Mouse (Mus musculus): Measurements from ENCODE around the gene Tpcn1.

Tpcn1 gene

DNA sequence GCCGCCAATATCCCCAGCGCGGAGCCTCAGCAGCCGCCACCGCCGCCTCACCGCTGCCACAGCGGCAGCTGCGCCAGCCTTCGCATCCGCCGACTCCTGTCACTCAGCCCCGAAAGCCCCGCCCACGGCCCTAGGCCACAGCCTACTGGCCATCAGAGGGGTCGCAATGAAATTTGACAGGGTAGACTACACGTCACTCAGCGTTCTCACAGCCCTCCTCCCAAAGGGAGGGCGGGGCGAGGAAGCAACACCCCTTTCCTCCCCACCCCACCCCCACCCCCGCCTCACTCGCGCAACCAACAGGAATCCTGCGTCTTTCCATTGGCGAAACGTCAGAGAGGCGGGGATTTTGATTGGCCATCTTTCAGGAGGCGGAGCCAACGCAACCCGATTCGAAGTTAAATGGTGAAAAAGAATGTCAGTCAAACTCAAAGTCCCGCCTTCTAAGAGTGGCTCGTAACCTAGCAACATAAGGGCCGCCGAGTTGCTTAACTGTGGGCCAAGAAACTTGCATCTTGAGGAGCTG lies at the start of gene Tpcn1, which contains the start of gene Iqcd:
Tpcn1 (minus strand) TSS at position 105 of the 526 bp plus-strand sequence.
Iqcd (plus strand) TSS at position 448 of the 526 bp plus-strand sequence.
- peak; percentile 99 for DNase-seq (ENCODE audit: low spot score)

- DNase-seq (ENCODE audit: low spot score) = no peak
Measured at GRCm38 (mm10) chr5:120635633-120636032, 47.2 kb upstream of the Tpcn1 start.

DNA sequence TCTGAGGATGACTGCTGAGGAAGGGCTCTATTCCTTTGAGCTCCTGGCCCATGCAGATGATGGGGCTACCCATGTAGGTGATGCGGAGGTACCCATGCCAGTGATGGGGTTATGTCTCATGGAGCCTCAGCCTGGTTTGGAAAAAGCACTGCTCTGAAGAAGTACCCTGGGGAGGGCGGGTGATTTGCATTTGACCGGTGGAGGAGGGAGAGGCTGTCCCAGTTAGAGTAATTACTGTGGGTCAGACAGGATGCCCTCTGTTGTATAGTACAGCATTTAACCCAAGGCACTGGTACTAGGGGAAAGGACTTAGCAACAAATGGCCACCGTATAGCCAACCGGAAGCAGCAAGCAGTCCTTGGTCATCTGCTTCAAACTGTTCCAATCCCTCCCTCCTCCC lies 46.4 kb upstream of the Tpcn1 start:
- no peak for DNase-seq (ENCODE audit: low spot score)

GRCm38 (mm10) chr5:120634131-120634530 lies 45.7 kb upstream of the Tpcn1 start, which contains the start of gene Cfap73:
Cfap73 (minus strand) TSS chr5:120634235.
- DNase-seq (ENCODE audit: low spot score) = no peak

DNA sequence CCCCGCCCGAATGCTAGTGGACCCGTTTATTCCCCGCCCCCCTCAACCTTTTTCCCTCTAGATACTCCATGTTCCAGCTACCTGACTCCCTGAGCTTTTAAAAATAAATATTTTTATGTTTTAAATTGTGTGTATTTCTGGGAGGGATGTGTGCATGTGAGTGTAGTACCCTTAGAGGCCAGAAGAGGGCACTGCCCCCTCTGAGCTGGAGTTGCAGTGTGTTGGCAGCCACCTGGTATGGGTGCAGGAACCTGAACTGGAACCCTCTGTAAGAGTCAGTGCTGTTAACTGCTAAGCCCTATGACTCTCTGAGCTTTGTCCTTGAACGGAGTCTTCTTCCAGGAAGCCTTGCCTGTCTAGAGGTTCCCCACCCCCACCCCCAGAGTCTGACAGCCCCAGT lies 43.4 kb upstream of the Tpcn1 start:
- DNase-seq (ENCODE audit: low spot score) = no peak

GRCm38 (mm10) chr5:120631128-120631527 lies 42.7 kb upstream of the Tpcn1 start:
- DNase-seq (ENCODE audit: low spot score) = no peak

DNA sequence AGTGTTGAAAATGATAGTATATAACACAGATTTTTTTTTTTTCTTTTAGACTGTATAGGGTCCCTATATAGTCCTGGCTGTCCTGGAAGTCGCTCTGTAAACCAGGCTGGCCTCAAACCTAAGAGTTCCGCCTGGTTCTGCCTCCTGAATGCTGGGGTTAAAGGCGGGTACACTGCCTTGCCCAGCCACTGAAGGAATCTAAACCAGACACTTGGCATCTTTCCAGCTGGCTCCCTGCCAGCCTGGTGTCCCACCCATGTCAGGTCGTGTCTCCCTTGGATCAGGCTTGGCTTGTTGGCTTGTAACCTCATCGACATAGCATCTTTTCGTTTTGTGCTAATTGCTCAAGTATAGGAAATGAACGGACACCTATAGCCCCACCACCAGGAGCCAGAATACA lies 40.2 kb upstream of the Tpcn1 start:
- no peak for DNase-seq (ENCODE audit: low spot score)

- no peak for DNase-seq (ENCODE audit: low spot score)
Measured at GRCm38 (mm10) chr5:120627515-120628300, 39.2 kb upstream of the Tpcn1 start.

DNA sequence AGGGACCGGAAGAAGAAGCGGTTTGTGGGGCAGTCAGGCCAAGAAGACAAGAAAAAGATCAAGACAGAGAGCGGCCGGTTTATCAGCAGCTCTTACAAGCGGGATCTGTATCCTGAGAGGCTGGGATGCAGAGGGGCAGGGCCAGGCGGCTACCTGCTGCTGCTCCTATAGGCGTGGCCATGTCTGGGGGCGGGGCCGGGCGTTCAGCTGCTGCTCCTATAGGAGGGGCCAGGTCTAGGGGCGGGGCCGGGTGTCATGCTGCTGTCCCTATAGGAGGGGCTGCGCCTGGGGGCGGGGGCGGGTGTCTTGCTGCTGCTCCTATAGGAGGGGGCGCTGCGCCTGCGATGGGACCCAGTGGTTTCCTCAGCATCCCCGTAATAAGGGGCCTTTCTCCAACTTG lies 37.9 kb upstream of the Tpcn1 start:
- no peak for DNase-seq (ENCODE audit: low spot score)

DNA sequence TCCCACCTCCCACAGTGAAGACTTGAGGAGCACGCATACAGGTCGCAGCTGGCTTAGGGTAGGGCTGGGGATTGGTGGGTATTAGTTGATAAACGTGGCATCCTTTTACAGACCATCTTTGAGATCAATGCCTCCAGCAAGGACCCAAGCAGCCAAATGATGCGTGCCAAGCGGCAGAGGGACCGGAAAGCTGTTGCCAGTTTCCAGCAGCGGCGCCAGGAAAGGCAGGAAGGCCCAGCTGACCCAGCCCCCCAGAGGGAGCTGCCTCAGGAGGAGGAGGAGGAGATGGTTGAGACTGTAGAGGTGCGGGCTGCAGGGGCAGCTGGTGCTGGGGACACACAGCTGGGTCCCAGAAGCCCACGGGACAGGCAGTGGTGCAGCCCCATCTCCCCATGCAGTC lies 36.0 kb upstream of the Tpcn1 start:
- no peak for DNase-seq (ENCODE audit: low spot score)

DNA sequence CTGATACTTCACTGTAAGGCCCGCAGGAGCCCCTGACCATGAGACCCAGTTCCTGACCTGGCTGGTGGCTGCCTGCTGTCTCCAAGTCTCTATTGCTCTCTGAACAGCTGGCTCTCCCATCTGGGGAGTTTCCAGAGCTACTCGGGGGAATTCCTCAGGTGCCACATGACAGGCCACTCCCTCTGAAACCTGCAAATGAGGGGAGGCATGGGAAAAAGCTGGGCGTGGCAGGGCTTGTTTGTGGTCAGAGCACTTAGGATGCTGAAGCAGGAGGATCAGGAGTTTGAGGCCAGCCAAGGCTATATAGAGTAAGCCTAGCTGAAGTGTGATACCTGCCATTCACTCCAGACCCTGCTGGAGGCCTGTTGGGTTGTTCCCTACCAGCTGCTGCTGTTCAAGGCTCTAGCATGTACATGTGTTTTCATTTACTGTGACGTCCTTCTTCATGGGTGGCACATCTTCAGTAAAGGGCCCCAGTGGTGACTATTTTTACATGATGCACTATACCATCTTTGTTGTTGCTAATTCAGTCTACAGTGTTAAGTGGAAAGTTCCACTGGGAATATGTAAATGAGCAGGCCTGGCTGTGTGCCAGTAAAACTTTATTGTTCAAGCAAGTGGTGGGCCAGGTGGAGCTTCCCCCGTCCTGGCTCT lies 33.9 kb upstream of the Tpcn1 start:
- DNase-seq (ENCODE audit: low spot score) = no peak

GRCm38 (mm10) chr5:120621846-120622197 lies 33.3 kb upstream of the Tpcn1 start:
- DNase-seq (ENCODE audit: low spot score) = no peak

GRCm38 (mm10) chr5:120621078-120621765 lies 32.7 kb upstream of the Tpcn1 start:
- DNase-seq (ENCODE audit: low spot score) = no peak

- peak; percentile 79 for DNase-seq (ENCODE audit: low spot score)
Measured at GRCm38 (mm10) chr5:120620375-120621077, 32.1 kb upstream of the Tpcn1 start.

GRCm38 (mm10) chr5:120619201-120619600 lies 30.7 kb upstream of the Tpcn1 start:
- peak; percentile 45 for DNase-seq (ENCODE audit: low spot score)

DNA sequence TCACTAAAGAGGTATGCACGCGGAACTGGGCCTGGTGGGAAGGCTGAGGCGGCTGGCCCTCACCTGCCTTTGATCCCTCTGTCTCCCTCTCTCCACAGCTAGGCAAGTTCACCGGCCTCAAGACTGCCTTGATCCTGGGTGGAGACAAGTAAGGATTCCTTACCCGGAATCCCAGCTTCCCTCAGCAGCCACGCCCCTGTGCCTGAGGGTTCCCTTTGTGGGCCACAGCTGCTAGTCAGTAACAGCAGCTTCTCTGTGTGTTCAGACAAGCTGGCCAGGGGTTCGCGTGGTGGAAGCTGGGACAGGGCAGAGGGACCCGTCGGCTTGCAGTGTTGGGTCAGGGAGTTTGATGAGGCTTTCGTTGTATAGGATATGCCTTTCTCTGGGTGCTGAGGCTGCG lies 30.3 kb upstream of the Tpcn1 start:
- DNase-seq (ENCODE audit: low spot score) = no peak

DNA sequence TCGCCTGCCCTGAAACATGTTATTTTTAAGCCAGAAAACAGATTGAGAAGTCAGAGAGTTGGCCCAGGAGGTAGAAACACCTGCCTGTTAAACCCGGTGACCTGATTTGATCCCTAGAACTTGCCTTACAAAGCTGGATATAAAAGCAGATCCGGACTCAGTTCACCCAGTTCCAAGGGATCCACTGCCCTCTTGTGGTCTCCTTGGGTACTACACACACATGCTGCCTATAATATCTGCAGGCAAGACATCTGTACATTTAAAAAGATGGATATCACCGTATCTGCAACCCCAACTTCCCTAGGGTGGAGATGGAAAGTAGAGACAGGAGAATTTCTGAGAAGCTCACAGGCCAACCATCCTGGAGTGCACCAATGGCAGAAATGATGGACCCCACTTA lies 27.4 kb upstream of the Tpcn1 start:
- no peak for DNase-seq (ENCODE audit: low spot score)

DNA sequence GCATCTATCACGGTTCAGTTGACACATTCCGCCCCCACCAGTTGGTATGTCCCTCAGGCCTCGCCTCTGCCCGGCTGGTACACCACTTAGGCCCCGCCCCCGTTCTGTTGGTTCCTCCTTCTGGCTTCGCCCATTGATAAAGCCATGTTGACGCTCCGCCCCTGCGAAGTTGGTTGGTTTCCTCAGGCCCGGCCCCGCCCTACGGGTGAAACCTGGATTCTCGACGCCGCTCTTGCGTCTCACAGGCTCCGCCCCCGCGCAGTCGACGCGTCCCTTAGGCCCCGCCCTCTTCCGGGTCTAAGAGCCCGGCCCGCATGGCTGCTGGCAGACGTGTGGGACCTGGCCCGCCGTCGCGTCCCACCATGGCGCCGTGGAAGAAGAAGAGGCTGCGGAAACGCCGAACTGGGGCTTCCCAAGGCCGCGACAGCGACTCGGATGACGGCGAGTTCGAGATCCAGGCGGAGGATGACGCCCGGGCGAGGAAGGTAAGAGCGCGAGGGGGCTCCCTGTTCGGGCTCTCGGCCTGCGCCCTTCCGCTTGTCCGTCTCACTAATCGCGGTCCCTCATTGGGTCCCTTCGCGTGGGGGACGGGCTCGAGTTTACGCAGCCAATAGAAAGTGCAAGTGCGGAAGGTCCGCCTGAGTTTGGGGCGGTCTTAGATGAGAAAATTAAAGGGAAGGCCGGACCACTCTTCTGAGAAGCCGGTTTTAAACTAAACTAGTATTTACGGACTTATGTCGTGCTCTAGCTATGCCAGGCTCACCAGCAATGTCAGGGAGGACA lies 24.5 kb upstream of the Tpcn1 start:
- DNase-seq (ENCODE audit: low spot score) = peak; percentile 100

DNA sequence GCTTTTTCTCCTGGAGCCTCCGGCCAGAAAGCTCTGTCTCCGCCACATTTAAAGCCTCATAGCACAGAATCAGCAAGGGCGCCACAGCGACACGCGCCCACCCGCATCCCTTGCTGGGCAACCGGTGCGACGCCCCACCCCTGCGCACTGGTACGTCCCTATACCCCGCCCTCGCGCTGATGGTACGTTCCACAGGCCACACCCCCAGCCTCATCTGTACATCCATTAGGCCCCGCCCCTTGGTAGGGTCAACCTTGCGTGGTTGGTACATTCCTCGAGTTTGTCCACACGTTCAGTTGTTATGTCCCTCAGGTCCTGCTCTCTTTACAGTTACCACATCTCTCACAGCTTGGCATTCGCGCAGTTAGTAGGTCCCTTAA lies 24.0 kb upstream of the Tpcn1 start, which contains the start of the genes Rita1 and Ddx54:
Rita1 (minus strand) TSS at position 148 of the 380 bp plus-strand sequence.
Ddx54 (plus strand) TSS at position 298 of the 380 bp plus-strand sequence.
- DNase-seq (ENCODE audit: low spot score) = peak; percentile 96

GRCm38 (mm10) chr5:120611416-120611815 lies 22.9 kb upstream of the Tpcn1 start:
- no peak for DNase-seq (ENCODE audit: low spot score)

DNA sequence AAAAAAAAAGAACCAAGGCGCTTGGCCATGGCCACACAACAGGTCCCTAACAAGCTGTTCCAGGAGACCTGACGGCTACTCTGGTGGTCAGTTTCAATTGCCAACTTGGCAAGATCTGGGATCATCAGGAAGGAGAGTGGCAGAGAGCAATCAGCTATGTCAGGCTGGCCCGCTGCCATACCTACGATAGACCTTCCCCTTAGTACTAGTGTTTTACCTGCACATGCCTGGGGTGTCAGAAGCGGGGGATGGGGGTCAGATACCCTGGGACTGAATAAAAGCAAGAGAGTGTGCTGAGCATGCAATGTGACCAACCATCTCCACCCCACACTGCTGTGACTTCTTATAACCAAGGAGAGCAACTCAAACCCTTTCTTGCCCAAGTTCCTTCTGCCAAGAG lies 22.4 kb upstream of the Tpcn1 start:
- DNase-seq (ENCODE audit: low spot score) = no peak
